Mouse (Mus musculus) v-Abl transformed pro-B cells (cell line): Measurements from ENCODE around the gene Zfp276.
"Not testable (repeated sequence)": the region's sequence is repeated elsewhere in the genome, so short reads cannot be mapped to it uniquely, and the experiment has no call there.

ENCODE experiments used
- in situ Hi-C, 2 experiments: fragments of 400-800 bp; cut with MboI; formaldehyde crosslinking; loops; one replicate each; pipeline ENCODE4 v1.15.1; 2025; ENCODE audit not compliant: unreplicated experiment in 2 of 2

The Zfp276 gene

GRCm38 (mm10) chr8:123243053-123243452 lies 10.9 kb upstream of the Zfp276 start:
- in situ Hi-C loops, result no loop called here

- in situ Hi-C loops, result no loop called here
Observed at GRCm38 (mm10) chr8:123244382-123244781, 9.6 kb upstream of the Zfp276 start.

DNA sequence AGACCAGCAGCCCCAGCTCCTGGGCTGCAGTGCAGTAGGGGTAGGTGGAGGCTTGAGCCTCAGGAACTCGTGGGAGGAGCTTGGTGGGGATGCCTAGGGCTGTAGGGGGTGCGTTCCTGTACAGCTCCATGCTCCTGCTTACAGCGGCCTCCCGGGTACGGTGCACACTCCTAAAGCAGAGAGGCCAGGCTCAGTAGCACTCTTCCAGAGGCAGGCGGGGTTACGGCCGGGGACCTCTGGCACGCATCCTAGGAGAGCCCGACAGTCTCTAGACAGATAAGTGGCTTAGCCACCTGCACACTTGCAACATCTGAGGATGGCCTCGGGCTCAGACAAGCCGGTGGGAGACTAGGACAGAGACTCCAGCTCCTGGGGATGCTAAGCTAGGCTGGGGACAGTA lies 8.5 kb upstream of the Zfp276 start:
- in situ Hi-C loops, result no loop called here

DNA sequence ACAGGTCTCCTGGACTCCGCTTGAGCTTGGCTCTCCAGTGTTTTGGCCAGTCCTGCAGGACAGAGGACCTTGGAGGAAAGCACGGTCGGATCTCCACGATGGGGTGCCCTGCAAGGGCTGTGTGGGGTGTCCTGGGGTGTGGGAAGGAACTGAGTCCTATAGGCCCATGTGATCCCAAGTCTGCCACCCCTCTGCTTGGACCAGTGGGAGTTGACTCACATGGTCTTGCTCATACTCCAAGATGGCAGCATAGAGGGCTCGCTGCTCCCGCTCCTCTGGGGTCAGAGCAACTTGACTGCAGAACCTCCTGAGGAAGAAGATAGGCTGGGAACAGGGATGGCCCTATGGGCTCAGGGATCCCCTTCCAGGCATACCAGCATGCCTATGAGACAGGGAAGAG lies 6.2 kb upstream of the Zfp276 start:
- in situ Hi-C loops, result no loop called here

GRCm38 (mm10) chr8:123248596-123248995 lies 5.4 kb upstream of the Zfp276 start:
- in situ Hi-C loops, result no loop called here

- in situ Hi-C loops, result no loop called here
Observed at GRCm38 (mm10) chr8:123250940-123251339, 3.1 kb upstream of the Zfp276 start.

- in situ Hi-C loops, result no loop called here
Observed at GRCm38 (mm10) chr8:123252925-123253324, 1.1 kb upstream of the Zfp276 start.

- in situ Hi-C loops, result no loop called here
Observed at GRCm38 (mm10) chr8:123253451-123254098, 420 bp upstream of the Zfp276 start.

- in situ Hi-C loops, result no loop called here
Observed at GRCm38 (mm10) chr8:123255170-123255569, 1.2 kb downstream of the Zfp276 start.

DNA sequence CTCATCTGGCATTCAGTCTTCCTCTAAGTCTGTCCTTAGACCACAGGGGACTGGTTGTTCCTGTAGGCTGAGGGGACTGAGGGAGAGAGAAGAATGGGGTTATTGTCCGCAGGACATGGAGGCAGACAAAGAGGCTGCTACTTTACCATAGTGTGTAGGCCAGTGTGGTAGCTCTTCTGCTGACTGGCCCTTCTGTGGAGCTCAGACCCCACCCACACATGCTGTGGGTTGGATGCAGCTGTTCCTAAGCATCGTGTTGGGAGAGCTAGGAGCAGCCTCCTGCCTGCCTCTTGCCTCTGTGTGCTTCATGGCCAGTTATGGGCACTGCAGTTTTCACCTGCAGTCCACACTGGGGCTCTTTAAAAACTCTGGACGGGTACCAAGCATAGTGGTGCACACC lies 3.1 kb downstream of the Zfp276 start:
- in situ Hi-C loops, result no loop called here

GRCm38 (mm10) chr8:123257593-123257992 lies 3.6 kb downstream of the Zfp276 start:
- in situ Hi-C loops, result not testable (repeated sequence)

- in situ Hi-C loops, result no loop called here
Observed at GRCm38 (mm10) chr8:123267926-123268656, 14.1 kb downstream of the Zfp276 start.

GRCm38 (mm10) chr8:123271147-123271546 lies 17.2 kb downstream of the Zfp276 start:
- in situ Hi-C loops, result no loop called here

DNA sequence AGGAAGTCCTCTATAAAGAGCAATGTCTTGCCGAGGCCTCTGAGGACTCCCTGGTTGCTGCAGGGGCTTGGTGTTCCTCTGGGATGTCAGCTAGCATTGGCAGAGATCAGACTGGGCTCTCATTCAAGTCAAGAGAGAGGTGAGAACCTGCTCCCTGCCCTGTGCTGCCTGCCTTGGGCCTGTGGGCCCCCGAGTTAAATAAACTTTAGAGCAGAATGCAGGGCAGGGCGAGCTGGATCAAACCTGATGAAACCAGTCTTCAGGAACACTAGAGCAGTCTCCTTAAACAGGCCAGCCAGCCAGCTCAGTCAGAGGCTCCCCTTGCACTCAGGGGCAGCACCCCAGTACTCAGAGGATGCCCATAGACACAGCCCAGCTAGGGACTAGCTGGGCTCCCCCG lies 17.9 kb downstream of the Zfp276 start:
- in situ Hi-C loops, result no loop called here

GRCm38 (mm10) chr8:123274447-123274846 lies 20.5 kb downstream of the Zfp276 start:
- in situ Hi-C loops, result no loop called here

DNA sequence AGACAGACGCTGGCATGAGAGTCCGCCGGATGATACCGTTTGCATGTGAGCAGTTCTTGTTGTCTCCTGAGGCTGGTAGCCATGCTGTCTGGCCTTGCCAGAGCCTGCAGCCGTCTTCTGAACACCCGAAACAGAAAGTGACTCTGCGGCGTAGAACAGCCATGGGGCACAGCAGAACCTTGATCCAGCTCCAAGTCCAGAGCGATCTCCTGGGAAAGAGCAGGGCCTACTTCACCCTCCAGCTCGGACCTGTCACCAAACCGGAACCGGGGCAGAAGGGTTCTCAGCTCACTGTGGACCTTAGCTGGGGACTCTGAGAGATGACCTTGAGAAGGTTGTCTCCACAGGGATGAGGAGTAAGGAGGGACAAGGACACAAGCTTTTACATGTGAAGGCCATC lies 21.1 kb downstream of the Zfp276 start:
- in situ Hi-C loops, result no loop called here

GRCm38 (mm10) chr8:123278445-123278844 lies 24.4 kb downstream of the Zfp276 start:
- in situ Hi-C loops, result no loop called here

- in situ Hi-C loops, result loop anchor here (10.0 kb wide), 3 partner anchors 65 to 445 kb away; partner anchors contain the start of genes Chmp1a (in 1 of the 2) and Spata33 (in 1 of the 2)
Observed at GRCm38 (mm10) chr8:123279828-123280227, 25.8 kb downstream of the Zfp276 start.

- in situ Hi-C loops, result loop anchor here (10.0 kb wide), 3 partner anchors 66 to 446 kb away; partner anchors contain the start of genes Chmp1a (in 1 of the 2) and Spata33 (in 1 of the 2)
Observed at GRCm38 (mm10) chr8:123280302-123281094, 26.5 kb downstream of the Zfp276 start.

DNA sequence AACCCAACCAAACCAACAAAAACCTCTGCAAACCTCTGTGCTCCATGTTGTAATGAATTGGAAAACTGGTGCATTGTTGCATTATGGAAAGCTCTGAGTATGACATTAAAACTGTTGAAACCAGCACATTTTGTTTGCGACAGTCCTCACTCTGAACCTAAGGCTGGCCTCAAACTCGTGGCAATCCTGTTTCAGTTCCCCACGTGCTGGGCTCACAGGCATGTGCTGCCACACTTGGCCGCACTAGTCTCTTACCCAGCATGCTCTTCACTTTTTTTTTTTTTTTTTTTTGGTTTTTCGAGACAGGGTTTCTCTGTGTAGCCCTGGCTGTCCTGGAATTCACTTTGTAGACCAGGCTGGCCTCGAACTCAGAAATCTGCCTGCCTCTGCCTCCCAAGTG lies 29.0 kb downstream of the Zfp276 start:
- in situ Hi-C loops, result loop anchor here (10.0 kb wide), 3 partner anchors 68 to 448 kb away; partner anchors contain the start of genes Chmp1a (in 1 of the 2) and Spata33 (in 1 of the 2)

GRCm38 (mm10) chr8:123283991-123284390 lies 30.0 kb downstream of the Zfp276 start:
- in situ Hi-C loops, result loop anchor here (10.0 kb wide), 3 partner anchors 69 to 449 kb away; partner anchors contain the start of genes Chmp1a (in 1 of the 2) and Spata33 (in 1 of the 2)
